Mouse (Mus musculus): ENCODE measurements at regions not wholly inside any gene's neighbourhood (a gene's known extent, or its start where the extent isn't known, plus 50 kb on each side); places are given as distances from the start of the nearest gene placed in this dataset.

GRCm38 (mm10) chr10:66932544-66932943, 163.4 kb upstream of the Jmjd1c start:
- DNase-seq (ENCODE audit: low read depth, low spot score), result no peak

GRCm38 (mm10) chr10:66933689-66934088, 162.2 kb upstream of the Jmjd1c start:
- no peak for DNase-seq (ENCODE audit: low read depth, low spot score)

DNA sequence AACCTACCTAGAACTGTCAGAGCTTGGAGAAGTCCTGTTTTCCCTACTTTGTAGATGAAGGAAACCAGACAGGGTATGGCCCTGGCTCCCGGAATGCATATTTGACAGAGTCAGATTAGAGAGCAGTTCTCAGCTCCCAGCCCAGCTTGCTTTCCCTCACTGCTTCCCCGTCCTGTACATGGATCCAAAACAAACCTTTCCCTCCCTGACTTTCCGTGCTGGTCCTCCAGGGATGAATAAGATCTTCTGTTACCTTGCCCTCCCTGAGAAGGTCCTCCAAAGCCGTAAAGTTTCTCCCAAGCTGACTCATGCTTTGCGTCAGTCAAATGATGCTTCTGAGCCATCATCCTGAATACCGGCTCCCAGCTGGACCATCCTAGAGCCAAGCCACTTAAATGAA, 160.2 kb upstream of the Jmjd1c start:
- DNase-seq (ENCODE audit: low read depth, low spot score), result no peak

- DNase-seq (ENCODE audit: low read depth, low spot score), result no peak
Measured at GRCm38 (mm10) chr10:66937116-66937515, 158.8 kb upstream of the Jmjd1c start.

- no peak for DNase-seq (ENCODE audit: low read depth, low spot score)
Measured at GRCm38 (mm10) chr10:66940368-66940767, 155.6 kb upstream of the Jmjd1c start.

- DNase-seq (ENCODE audit: low read depth, low spot score), result no peak
Measured at GRCm38 (mm10) chr10:66940922-66941321, 155.0 kb upstream of the Jmjd1c start.

- no peak for DNase-seq (ENCODE audit: low read depth, low spot score)
Measured at GRCm38 (mm10) chr10:66941974-66942373, 154.0 kb upstream of the Jmjd1c start.

DNA sequence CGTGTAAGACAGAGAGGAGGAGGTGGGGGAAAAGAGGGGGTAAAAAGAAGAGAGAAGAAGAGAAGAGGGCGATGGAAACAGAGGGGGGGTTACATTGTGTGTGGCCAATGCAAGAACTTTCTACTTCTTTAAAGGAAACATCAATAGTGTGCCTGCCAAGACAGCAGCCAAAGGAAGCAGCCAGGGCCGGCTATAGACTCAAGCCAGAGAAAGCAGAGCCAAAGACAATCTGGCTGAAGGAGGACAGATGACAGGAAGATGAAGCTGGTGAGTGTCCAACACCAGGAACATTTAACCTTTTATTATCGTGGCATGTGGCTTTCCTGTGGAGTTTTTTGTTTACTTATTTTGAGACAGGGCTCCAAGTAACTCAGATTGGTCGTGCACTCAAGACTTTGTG, 152.1 kb upstream of the Jmjd1c start:
- DNase-seq (ENCODE audit: low read depth, low spot score), result no peak

- no peak for DNase-seq (ENCODE audit: low read depth, low spot score)
Measured at GRCm38 (mm10) chr10:66946161-66946560, 149.8 kb upstream of the Jmjd1c start.

- no peak for DNase-seq (ENCODE audit: low read depth, low spot score)
Measured at GRCm38 (mm10) chr10:66948329-66948728, 147.6 kb upstream of the Jmjd1c start.

DNA sequence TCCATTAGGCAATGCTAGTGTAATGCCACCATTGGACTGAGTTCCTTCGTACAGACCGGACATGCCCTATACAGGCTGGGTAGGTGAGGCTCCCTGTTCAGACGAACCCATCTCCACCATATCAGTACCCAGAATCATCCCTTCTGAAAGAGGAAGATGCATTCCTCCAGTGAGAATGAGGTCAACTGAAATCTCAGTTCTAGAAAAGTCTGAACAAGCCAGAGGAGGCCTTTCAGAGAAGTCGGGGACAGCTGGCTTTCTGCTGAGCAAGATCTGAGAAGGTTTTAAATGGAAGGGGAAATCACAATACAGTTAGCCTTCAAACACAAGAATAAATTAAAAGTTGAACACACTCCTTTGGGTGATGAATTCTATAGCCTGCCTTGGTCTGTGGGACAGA, 145.5 kb upstream of the Jmjd1c start:
- DNase-seq (ENCODE audit: low read depth, low spot score), result no peak

GRCm38 (mm10) chr10:66951231-66951822, 144.6 kb upstream of the Jmjd1c start:
- no peak for DNase-seq (ENCODE audit: low read depth, low spot score)

DNA sequence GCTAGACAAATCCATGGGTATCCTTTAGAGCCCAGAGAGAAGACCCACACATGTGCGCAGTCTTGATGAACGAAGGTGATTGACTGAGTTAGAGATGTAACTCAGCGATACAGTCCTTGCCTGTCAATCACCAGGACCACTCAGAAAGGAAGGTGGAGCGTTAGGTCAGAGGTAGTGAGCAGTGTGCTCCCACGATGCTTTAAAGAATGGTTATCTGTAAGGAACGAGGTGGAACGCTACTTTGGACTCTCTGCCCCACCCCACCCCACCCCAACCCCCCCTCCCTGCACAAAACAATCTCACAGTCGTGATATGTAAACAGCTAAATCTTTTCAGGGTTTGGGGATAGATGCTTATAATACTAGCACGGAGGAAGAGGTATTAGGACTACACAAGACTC, 144.0 kb upstream of the Jmjd1c start:
- no peak for DNase-seq (ENCODE audit: low read depth, low spot score)

DNA sequence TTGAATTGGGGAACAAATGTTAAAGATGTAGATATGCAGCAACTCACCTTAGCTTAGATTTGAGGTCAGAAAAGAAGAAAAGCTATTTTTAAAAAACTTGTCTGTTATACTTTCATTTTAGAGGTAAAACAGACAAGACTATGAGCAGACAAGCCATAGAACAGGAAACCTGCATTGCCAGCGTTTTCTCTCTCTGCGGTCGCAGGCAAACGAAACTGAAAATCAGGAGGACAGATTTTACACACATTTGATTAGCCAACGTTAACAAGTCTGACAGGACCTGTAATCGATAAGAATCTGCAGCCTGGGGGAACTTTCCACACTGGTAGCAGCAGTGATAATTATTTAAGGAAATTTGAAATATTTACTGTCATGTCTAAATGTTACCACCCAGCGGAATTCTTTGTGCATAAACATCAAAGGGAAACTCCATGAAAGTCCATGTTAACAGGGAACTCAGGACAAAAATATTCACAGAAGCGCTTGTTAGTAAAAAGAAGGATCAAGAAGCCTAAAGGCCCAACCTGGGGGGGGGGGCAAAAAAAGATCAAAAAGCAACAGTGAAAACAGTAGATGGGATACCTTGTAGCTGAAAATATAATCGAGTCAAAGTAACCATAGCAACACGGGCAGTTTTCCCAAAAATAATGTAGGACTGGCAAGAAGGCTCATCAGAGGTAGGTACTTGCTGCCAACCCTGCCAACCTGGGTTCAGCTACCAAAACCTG, 142.5 kb upstream of the Jmjd1c start:
- DNase-seq (ENCODE audit: low read depth, low spot score), result no peak

DNA sequence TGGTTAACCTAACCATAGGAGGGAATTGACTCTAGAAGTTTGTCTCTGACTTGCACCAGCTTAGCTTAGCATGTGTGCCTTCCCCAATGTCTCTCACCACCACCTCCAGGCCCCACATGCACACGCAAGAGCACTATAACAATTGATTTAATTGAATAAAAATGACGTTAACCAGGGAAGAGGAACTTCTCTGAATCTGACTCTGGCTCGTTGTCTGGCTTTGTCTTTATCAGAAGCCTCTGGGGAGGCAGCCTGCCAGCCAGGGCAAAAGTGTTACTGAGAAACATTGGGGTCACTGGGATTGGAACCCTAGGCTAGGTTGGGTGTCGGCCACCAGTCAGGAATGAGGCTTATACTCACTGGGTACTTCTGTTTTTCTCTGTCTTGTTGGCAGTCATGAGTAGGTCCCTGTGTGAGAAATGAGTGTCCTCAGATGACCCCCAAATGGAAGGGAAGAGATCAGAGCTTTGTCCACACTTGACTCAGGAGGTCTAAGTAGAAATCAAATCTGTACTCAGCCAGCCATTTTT, 141.9 kb upstream of the Jmjd1c start:
- DNase-seq (ENCODE audit: low read depth, low spot score), result no peak

DNA sequence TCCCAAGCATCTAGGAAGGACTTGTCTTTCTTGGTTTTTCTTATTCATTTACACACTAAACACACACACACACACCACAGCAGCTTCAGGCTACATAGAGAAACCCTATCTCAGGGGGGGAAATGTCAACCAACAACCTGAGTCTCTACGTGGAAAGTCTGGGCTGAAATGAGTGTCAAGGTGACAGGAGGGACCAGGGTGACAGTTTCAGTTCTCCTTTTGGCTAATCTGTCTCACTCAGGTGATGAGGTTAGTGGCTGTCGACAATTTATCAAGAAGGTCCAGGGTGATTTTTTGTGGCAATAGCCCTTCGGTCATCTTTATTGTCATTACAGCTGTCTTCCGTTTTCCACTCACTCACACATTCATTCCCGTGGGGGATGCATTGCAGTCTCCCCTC, 140.5 kb upstream of the Jmjd1c start:
- DNase-seq (ENCODE audit: low read depth, low spot score), result no peak

- DNase-seq (ENCODE audit: low read depth, low spot score), result no peak
Measured at GRCm38 (mm10) chr10:66956619-66957018, 139.3 kb upstream of the Jmjd1c start.

GRCm38 (mm10) chr10:66957373-66957772, 138.6 kb upstream of the Jmjd1c start:
- no peak for DNase-seq (ENCODE audit: low read depth, low spot score)
